Mouse (Mus musculus): ENCODE measurements around the gene Tbccd1. TPM values are rescaled to one million over a fixed set of nuclear protein-coding genes. Genes with fewer than 3 reads are reported as not detected.

The Tbccd1 gene
- polyA plus RNA-seq, 1 experiment from 2014 or later: 21.1 TPM

DNA sequence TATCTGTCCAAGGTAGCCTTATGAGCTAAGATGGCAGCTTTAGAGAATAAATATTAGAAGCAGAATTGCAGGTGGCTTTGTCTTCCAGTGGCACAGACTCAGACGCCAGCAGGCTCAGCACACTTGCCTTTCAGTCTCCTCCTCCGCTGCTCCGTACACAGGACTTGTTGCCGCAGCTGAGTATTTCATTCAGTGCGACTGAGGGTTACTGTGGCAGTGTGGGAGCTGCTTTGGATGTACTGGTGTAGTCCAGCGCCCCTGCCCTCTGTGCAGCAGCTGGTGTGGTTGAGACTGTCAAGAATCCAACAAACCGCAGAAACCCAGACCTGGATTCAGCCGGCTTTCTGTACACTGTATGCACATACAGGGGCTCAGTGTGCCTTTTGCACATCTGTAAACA, 14.9 kb upstream of the Tbccd1 start:
- no peak for DNase-seq (ENCODE audit: low spot score)

DNA sequence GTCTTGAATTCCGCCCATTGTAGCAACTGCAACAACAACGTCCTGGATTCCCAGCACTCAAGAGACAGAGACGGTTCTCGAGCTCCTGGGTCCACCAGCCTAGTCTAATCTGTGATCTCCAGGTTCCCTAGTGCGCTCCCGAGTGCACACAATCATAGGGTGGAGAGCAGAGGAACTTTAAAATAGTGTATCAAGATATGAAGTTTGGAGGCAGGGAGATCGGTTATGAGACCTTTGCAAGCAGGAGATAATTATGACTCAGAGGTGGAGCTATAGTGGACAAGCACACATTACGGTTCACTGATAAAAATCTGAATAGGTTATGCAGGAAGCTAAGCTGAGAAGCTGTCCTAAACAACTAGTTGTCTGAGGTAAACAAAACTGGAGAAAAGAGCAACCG, 696 bp downstream of the Tbccd1 start:
- no peak for DNase-seq (ENCODE audit: low spot score)

DNA sequence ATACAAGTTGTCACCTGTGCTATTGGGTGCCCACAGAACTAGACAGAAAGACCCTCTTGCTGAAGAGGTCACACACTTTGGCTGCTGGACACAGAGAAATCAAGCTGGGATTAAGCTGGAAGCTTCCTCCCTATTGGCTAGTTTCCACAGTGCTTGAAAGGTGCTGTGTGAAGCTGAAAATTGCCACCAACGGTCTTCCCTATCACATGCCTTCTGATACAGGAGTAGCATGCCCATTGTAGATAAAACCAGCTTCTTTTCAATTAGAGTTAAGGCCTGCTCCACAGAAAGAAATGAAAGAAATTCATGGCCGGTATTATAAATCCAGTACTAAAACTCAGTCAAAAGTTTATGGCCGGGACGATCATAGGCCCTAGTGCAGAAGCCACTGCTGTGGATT, 4.8 kb downstream of the Tbccd1 start:
- no peak for DNase-seq (ENCODE audit: low spot score)

DNA sequence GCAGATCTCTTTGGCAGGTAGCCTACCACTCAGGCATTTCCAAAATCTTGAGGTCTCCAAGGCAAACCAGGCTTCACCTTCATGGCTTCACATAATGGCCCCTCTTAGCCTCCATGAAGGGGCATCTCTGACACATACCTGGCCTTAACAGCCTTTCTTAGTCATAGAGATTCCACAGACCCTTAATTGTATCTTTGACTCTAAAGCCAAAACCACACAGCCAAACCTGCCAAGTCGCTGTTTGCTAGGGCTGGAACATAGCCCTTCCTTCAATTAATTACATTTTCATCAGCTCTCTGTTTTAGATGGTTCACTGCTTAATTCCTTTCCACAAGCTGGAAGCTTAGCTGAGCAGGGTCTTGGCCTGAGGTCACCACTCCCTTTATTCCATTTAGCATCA, 9.1 kb downstream of the Tbccd1 start:
- DNase-seq (ENCODE audit: low spot score): no peak

DNA sequence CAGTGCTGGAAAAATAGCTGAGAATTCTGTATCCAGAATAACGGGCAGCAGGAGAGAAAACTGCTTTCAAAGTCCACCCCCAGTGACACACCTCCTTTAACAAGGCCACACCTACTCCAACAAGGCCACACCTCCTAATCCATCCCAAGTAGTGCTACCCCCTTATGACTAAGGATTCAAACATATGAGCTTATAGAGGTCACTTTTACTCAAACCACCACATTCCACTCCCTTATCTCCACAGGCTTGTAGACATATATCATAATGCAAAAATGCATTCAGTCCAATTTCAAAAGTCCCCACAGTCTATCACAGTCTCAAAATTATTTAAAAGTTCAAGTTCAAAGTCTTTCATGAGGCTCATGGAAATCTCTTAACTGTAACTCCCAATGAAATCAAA, 9.8 kb downstream of the Tbccd1 start:
- no peak for DNase-seq (ENCODE audit: low spot score)

DNA sequence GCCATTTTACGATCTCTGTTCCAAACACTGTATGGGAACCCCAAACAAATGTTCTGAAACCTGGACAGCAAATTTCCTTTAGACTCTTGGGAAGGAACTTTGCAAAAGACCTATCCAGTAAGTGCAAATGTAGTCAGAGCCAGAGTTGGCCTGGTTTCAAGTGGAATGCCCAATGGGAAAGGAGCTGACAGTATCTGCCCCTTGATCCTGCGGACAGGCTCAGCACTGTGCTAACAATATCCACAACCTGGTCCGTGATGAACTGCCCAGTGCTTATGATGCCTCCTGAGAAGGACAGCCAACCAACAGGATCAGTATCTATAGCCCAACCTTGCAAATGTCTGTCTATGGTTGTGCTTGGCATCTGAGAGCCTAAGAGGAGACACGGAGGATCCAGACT, 12.0 kb downstream of the Tbccd1 start:
- DNase-seq (ENCODE audit: low spot score): no peak

DNA sequence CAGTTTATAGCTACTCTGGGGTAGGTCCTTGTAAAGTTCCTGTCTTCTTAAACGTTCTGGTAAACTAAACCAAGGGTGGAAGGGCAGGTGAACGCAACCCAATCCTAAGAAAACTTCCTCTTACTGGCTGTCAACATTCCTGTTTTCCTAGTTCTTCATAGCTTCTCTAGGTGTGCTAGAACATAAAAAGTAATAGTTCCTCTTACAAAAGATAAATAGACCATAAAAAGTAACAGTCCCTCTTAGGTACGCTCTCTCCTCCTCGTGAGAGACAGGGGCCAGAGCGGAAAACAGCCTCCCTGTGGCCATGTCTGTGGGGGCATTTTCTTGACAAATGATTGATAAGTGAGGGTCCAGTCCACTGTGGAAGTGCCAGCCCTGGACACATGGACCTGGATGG, 12.6 kb downstream of the Tbccd1 start:
- DNase-seq (ENCODE audit: low spot score): no peak

DNA sequence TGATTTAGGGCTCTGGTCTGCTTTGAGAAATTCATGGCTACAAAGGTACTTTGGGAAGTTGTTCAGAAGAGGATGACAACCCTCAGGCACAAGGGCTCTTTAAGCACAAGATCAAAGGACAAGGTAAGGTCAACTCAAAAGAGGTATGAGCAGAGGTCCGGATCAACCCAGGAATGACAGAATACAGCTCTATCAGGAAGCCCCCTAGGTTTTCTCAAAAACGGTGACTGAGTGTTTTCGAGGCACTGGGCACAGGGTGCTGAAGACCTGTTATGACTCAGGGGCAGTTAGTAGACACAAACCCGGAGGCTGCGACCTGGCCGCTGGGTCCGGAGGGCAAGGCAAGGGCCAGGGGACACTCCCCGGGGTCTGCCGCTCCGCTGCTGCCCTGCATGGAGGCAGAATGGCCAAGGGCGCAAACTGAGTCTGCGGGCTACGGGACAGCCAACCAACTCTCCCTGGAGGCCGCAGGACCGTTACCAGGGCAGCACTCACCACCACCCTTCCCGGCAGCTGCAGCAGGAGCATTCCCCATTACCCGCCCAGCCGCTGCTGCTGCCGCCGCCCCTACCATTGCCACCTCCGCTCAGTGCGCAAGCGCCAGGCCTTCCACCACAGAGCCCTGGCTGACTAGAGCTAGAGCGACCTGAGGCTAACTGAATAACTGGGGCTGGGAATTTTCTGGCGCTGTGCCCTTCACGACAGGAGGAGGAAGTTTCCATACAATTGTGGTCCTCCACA, 13.2 kb downstream of the Tbccd1 start:
- peak; percentile 42 for DNase-seq (ENCODE audit: low spot score)

DNA sequence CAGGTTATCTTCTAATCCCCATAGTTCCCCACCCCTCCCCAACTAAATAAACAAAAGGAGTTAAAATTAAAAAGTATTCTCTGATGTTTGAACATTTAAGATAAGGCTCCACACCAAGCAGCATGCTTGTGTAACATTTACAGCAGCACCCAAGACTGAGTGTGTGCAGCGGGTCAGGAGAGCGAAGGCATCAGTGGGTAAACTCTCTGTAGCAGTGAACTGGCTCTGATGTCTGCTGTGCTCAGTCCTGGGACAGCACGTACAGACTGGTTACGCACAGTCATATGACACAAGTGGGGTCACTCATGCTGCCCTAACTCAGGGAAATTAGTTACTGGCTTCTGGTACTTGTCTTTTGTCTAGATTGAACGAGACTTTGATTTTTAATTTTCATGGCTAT, 14.6 kb downstream of the Tbccd1 start:
- no peak for DNase-seq (ENCODE audit: low spot score)

DNA sequence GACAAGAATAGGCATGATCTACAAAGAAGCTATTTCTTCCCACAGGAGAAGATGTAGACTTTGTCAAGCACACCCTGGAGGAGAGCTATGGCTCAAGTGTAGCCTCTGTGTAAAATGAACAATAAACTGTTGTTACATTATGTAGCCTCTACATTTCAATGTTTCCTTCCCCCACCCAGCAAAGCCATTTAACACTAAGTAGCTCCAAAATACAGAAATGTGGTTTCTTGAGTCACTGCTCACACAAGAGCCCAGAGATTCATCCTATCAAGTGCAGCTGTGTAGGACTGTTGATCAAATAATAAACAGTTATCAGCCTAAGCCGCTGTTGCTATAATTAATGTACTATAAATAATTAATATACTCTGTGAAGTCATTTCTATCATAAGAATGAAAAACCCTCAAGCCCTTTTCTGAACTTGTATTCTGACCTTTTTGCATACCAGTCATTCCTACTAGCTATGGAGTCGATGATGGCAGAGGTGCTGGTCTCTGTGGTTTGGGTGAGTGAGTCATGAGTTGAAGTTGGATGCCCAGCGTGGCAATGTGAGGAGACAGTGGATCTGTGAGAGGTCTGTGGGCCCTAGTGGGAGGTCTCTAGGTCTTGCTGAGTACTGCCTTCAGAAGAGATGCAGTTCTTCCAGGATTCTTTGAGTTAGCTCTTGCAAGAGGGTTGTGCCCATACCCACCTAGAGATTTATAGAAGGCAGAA, 18.2 kb downstream of the Tbccd1 start:
- no peak for DNase-seq (ENCODE audit: low spot score)

DNA sequence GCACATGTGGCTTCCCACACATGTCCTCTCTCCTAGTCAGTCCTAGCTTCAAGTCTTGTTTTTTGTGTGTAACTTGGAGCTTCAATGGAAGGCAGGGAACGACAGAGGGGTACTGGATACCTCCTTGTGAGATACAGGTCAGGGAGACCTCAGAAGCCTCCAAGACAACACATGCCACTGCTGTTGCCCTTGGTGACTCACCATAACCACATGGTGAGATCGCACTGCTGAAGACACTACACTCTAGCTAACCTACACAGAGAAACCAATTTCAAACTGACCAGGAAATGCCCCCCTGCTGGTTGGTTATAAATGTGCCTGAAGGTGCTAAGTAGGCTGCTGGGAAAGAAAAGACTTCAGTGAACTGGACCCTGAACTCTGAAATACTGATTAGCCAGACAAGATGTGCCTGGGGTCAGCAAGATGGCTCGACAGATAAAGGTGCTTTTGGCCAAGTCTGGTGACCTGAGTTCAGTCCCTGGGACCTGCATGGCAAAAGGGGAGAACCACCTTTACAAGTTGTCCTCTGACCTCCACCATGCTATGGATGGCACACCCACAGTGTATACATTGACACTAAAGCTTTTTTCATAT, 24.4 kb downstream of the Tbccd1 start:
- DNase-seq (ENCODE audit: low spot score): no peak

DNA sequence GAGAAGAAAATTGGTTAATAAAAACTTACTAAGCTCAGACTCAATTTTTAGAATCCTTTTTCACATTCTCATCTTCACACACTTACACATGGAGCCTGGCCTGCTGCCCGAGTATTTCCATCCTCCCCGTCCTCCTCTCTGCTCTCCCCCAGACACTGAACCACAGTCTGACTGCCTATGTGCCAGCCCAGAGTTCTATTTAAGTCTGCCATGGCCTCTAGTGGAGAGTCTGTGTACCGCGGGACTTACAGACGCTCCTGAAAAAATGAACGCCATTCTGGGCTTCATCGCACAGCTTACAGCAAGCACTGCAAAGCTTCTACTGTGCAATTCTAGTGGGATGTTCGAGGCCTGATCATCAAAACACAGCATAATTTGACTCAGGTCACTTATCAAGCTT, 36.7 kb downstream of the Tbccd1 start:
- no peak for DNase-seq (ENCODE audit: low spot score)

DNA sequence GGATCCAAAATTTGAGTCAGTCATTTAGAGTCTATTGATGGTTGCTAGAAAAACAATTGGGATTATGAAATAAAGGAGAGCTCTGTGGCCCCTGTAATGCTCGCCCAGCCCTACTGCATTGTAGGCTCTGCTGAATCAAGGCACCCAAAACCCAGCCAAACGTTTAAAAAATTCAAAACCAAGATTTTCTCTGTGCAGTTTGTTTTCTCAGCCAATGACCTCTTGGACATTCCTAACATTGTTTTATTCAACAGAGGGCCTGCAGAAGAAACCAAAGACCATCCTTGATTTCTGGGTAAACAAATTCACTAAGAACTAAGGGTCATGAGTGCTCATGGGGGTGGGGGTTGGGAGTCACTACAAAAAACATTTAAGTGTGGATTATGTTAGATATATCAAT, 46.0 kb downstream of the Tbccd1 start, which contains the start of gene Crygs:
Crygs (minus strand) TSS at position 101 of the 400 bp plus-strand sequence.
- no peak for DNase-seq (ENCODE audit: low spot score)

DNA sequence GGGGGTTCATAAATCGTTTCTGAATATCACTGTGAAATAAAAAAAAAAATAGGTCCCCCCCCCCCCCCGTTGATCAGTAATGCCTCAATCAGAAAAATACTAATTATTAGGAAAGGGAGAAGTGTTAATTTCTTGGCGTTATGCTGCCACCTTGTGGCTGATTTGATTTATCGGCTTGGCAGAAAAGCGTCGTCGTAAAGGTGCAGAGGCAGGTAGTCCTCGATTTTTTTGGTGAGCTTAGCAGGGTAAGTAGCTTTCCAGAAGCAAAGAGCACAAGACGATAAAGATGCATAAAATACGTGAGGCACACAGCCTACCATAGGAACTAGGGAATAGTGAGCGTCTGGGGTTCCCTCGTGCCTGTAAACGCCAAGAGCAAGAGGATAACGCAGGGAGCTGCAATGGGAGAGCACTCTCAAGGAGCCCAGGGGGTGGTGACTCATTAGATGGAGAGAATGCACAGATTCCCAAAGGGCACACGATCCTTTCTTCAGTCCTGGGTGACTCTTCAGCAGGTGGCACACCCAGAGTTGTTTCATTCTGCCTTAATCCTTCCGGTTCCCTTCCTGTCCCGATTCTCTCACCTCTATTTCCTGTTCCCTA, 49.9 kb downstream of the Tbccd1 start:
- peak; percentile 56 for DNase-seq (ENCODE audit: low spot score)

DNA sequence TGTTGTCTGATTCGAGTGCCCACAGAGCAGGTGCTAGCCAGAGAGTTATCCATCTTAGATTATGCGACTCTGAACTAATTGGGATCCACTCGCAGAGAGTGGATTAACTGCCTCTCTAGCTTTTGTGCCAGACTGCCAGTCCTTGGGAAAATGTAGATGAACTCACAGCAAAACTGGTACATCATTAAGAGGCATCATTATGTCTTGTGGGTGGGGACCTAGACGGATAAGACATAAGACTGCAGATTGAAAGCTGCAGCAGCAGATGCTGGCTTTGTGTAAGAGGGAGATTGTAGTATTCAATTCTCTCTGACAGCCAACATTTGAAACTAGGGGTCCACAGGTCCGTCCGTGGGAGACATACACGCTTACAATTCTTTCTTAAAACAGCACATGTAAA, 54.7 kb downstream of the Tbccd1 start:
- DNase-seq (ENCODE audit: low spot score): no peak

DNA sequence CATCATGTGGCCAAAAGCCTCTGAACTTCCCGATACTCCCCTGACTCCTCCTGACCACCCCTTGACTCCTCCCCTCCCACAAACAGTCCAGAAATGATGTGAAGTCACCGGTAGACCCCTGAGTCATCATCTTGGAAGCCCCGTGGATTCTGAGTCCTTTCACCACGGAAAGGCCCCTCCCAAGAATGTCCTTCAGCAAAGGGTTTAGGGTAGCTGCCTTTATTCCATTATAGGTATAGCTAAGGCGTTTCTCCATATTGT, 56.7 kb downstream of the Tbccd1 start:
- DNase-seq (ENCODE audit: low spot score): no peak

DNA sequence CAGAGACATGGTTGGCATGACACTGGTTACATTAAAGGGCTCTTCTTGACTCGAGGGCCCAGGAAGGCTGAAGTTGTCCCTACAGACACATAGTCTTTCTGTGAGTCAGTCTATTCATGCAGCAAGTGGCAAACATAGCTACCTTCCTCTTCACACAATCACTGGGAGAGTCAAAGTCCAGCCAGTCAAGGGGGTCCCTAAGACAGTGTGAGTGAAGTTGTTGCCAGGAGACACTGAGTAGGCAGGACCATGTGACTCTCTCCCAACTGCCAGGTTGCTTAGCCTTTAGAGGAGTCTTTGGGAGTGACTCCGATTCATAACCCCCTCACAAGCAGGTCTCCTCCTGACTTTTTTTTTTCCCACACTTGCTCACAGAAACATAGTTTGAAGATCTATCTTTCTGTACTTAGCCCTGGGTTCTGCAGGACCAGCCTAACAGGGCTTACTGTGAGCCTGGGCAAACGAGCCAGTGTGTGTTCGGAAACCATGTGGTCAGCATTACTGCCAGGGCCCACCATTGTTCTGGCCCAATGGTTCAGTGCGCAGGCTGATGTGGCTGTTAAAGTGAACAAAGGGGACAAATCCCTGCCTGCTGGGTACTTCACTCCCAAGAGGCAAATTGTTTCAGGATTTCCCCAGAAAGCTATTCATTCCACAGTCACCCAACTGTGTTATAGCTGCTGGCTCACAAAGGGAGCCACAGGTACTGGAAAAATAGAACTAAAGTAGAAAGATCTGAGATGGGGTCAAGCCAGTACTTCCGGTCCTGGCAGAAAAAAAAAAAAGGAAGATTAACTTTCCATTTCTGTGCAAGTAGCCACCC, 57.2 kb downstream of the Tbccd1 start:
- DNase-seq (ENCODE audit: low spot score): no peak

DNA sequence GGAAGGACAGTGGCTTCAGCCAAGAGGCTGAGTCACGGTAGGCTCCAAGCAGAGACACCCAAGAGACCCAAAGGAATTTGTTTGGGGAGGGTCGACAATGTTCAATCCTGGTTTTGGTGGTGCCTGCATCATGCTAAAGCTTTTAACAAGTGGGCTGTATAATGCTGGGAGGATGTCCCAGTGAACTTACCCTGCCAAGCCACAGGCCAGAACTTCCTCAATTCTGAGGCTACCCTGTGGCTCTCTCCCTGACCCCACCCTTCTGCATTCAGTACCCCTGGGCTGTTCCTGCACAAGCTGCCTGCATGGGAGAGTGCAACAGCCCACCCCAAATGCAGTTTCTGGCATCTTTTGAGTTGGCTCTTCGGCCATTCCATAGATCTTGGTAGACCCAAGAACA, 58.9 kb downstream of the Tbccd1 start:
- DNase-seq (ENCODE audit: low spot score): no peak

DNA sequence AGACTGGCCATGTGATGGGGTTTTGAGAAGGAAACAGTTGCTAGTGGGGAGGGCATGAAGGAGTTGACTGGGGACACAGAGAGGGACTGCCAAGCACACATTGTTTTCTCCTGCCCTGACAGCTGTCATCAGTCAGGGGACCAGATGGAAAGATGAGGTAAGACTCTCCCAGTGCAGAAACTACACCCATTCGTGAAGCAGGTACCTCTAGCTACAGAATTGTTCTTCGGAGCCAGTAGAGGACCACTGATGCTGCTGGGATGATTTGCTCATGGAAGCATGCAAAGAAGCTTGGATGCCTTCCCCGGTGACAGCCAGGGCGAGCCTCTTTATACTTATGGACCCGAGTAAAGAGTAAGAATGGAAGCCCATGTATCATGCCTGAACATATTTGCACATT, 59.9 kb downstream of the Tbccd1 start:
- DNase-seq (ENCODE audit: low spot score): no peak

DNA sequence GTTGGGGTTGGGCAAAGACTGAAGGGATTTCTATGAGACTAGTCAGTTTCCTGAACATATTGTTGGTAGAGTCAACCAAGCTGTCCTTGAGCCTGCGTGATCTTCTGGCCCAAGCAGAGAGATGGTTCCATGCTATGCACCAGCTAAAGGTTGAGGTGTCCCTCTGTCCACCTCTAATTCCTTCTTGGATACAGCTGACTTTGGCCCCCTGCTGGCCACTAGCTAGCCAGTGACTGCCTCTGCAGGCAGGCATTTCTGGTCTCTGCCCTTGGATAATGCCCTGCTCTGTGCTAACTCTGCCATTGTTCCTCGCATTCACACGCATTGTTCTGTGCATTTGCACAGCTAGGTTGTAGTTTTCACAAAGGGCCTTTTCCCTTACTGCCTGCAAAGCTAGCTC, 62.0 kb downstream of the Tbccd1 start:
- no peak for DNase-seq (ENCODE audit: low spot score)

DNA sequence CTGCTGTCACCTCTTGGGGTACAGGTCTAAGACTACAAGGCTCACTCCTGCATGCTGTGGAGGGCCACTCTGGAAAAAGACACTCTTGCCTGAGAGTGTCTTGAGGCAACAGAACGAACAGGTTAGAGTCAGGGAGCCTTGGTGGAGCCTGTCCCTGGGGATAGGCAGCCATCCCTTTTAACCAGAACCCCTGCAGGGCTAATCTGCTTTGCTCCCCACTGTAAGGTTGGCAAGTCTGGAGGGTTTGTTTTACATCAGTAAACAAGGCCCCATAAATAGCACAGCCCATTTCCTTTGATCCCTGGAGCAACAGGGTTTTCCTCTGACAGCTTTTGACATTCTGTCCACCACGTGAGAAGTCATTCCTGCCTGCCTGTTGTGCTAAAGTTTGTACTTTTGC, 66.2 kb downstream of the Tbccd1 start:
- no peak for DNase-seq (ENCODE audit: low spot score)

DNA sequence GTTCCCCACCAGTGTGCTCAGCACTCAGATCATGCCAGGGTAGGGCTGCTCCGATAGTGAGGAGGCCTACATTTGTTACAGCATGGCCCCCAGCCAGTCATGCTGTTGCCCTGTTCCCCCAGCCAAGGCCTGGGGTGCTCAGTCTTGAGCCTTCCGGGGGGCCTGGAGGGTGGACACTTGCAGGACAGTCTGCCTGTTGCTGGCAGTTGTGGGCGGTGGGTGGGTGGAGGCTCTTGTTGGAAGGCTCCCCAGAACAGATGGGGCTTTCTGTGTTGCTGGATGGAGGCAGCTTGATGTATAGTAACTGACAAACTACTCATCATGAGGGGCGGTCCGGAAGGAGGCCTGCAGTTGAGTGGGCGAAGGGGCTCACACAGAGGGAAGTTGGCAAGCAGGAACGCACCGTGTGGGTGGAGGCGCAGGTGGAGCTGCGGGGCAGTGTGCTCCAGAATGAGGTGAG, 67.5 kb downstream of the Tbccd1 start:
- no peak for DNase-seq (ENCODE audit: low spot score)
